Mouse (Mus musculus) mouse embryonic stem cell (cell line): ENCODE results near the gene Pla2g15.
"Not testable (repeated sequence)": the region's sequence is repeated elsewhere in the genome, so short reads cannot be mapped to it uniquely, and the experiment has no call there.

Source experiments
- in situ Hi-C, 2 experiments: fragments of 300-500 bp; cut with MboI; formaldehyde crosslinking; loops; 1 replicate in 1 of 2; 3 replicates in 1 of 2; pipeline ENCODE4 v1.14.3; 2019 to 2020; ENCODE audit warnings: low sequenced_read_pairs in 2 of 2, low pct_unique_long_range_greater_than_20kb in 1 of 2, mixed read lengths in 1 of 2; ENCODE audit not compliant: unreplicated experiment in 1 of 2

Gene Pla2g15

DNA sequence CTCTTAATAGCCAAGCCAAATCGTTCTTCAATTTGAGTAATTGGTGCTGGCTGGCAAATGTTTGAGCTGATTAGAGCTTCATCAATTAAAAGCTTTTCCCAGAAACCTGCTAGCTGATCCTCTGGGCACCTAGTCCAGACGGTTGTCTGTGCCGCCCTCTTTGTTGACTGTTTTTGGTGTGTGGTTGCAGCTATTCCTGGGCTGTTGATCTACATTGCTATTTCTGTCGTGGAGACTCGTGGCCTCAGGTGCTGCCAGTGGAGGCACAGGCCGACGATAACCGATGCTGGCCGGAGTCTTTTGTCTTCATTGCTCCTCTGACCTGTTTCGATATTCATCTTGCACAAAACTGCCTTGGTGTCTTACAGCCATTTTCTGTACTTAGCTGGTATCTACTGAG is 8.2 kb downstream of the Pla2g15 start:
- in situ Hi-C loops, result no loop called here

DNA sequence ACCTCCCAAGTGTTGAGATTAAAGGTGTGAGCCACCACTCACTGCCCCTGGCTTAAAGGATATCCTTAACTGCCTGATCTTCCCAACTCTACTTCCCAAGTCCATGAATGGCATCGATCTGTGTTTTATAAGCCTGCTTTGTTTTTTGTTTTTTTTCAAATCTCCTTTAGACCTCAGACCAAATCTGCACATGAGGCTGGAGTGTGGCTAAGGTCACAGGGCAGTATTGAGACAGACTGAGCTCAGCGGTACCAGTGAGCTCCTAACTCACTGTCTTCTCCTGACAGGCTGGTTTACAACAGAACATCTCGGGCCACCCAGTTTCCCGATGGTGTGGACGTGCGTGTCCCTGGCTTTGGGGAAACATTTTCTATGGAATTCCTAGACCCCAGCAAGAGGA is 9.7 kb downstream of the Pla2g15 start:
- in situ Hi-C loops, result no loop called here

DNA sequence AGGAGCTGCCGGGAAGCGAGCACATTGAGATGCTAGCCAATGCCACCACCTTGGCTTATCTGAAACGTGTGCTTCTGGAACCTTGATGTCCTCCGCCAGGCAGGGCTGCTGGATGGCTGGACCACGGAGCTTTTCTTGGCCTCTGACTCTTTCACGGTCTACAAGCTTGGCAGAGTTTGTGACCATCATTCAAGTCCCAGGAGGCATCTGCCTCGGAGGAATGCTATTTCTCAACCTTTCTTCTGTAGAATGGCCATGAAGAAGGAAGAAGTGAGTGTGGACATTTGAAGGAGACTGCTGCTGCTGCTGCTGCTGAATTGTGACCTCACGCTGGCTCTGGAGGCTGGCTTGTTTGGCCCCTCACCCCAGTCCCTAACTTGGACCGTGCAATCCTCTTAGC is 13.1 kb downstream of the Pla2g15 start:
- in situ Hi-C loops, result no loop called here

DNA sequence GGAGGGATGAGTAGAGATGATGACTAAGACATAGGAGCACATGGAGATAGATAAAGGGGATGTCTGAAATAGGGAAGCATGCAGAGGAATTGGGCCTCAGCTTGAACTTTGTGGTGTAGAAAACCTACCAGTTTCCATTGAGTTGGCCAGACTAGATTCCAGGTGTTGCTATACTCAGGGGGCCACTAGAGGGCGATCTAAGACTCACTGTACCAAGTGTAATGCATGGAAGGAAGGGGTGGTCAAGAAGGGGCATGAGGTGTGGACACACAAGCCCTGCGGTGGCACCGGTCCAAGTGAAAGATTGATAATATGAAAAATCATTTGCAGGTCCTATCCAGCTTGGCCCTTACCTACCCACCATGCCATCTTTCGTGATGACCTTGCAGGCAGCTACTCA is 15.3 kb downstream of the Pla2g15 start:
- in situ Hi-C loops, result no loop called here

DNA sequence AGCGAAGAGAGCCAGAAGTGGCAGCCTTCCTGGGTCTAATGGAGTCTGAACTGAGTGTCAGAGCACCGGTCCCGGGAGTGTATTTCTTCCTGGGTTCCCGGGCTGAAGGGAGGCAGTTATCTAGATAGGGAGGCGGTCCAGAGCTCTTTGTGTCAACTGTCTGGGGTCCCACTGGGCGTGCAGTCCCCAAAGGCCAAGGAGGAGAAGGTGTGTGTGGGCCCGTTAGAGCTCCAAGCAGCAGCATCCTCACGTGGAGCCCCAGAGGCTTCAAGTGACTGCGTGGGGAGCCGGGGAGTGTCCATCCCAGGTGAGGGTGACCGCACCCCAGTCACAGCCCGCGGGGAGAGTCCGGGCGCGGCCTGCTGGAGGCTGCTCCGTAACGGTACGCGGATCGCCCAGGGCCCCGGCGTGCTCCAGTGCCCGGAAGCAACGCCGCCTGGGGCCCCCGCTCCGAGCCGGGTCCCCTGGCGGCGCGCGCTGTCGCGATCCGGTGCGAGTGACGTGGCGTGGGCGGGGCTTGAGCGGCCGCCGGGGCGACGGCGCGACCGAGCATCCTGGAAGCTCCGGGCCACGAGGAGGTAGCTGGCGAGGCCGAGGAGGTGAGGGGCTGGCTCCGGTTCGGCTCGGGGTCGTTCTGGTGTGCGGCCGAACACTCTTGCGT is 18.3 kb downstream of the Pla2g15 start, which contains the start of gene Slc7a6:
Gene Slc7a6 (plus strand): TSS at position 502 of the 661 bp plus-strand sequence.
- in situ Hi-C loops, result no loop called here

DNA sequence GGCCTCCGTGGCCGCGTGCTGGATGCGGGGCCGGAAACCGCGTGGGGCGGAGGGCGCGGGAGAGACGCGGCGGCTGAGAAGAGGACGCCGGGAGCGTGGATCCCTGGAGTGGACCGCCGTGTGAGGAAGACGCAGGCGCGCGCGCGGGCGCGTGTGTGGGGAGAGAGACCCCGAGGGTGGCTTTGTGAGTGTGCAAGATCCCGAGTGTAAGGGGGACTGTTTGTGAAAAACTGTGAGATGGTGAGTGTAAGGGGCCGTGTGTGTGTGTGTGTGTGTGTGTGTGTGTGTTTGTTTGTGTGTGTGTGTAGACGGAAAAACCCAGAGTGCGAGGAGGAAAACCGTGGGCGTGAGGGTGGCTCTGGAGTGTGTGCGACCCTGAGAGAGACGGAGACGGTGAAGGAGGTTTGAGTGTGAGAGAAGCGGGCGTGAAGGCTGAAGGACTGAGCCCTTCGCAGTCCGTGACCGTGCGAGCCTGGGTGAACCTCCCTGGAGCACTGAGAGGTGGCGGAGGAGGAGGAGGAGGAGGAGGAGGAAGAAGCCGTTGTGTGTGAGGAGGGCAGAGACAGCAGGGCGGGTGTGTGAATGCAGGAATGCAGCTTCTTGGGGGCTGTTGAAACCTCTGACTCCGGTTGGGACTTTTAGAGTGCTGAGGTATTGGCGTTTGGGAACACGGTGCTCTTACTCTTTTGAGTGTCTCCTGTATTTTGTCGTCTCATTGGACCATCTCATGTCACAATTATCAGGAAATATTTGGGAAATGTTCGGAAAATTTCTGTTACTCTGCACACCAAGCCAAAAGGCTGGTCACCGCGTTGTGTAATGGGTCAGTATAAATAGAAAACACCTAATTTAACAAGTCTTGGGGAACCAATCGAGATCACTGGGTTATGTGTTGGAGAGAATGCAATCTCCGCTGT is 19.1 kb downstream of the Pla2g15 start:
- in situ Hi-C loops, result no loop called here

DNA sequence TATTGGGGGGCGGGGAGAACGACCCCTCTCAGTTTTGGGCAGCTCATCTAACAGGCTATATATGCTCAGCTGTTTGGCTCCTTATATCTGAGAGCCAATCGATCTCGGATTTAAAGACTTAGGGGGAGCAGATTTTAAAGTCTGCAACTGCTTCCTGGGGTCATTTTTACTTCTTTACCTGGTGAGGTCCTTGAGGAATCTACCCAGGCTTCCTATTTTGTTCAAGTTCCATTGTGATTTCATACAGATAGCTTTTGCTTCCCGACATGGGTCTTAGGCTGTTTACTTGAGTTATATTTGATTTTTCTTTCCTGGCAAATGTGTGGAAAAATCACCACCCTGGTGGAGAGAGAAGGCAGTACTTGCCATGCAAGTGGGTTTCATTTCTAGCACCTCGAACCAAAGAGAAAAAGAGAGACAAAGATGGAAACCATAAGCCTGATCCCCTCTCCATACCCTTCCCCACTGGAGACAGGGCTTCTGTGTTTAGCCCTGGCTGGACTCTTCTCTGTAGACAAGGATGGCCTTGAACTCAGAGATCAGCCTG is 19.8 kb downstream of the Pla2g15 start:
- in situ Hi-C loops, result no loop called here

DNA sequence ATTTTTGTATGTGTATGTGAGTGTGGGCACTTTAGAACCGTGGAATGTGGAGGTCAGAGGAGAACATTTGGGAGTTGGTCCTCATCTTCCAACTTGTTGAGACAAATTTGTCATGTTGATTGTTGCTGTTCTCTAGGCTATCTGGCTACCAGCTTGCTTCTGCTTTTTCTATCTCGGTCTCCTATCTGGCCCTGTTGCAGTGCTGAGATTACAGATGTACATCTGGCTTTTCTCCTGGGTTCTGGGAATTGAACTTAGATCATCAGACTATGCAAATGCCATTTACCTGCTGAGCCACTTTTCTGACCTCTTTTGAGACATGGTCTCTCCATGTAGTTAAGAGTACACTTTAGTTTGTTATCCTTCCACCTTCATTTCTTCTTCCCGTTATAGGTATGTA is 23.4 kb downstream of the Pla2g15 start:
- in situ Hi-C loops, result no loop called here

DNA sequence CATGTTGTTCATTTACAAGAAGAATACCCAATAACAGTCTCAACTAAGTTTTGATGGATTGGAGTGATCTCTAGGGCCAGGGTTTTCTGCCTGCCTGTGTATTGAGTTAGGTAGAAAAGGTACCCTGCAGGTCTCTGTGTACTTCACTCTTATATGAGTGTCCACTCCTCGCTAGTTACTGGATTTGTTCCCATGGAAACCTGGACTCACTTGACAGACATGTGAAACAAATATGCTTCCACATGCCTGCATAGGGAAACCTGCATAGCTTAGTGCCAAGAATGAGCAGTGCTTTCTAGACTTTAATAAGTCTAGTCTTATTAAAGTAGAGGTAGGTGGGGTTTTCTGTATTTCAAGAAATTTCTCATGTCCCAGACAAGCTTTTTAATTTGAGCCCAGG is 26.7 kb downstream of the Pla2g15 start:
- in situ Hi-C loops, result no loop called here

DNA sequence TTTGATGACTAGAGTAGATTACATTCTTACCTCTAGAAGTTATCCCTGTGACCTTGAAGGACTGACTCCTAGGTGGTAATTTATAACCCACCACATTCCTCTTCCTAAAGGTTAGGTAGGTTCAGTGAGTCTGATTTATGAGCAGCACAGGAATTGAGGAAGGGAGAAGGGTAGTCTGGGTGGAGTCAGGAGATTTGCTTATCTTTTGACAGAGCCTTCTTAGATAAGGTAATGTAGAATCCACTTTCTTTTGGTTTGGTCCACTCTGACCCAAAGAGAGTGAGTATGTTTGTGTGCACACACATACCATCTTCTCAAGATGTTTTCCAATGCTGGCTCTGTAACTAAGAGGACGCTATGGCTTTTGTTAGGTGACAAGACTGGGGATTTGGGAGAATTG is 27.4 kb downstream of the Pla2g15 start:
- in situ Hi-C loops, result no loop called here

DNA sequence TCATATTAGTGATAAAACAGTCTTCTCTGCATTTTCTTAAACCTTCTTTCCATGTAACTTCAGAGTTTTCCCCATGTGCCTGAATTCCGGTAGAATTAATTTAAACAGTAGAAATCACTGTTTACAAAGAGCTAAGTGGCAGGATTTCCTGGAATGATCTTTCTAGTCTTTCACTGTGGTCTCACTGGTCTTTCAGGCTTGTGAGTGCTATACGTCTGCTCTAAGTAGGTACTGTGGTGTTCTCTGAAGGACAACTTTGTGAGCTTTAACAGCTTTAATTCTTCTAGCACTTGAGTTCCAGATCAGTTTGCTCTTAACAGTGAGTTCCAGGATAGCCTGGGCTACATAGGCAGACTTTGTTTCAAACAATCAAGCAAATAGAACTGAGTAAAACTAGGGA is 28.2 kb downstream of the Pla2g15 start:
- in situ Hi-C loops, result no loop called here

DNA sequence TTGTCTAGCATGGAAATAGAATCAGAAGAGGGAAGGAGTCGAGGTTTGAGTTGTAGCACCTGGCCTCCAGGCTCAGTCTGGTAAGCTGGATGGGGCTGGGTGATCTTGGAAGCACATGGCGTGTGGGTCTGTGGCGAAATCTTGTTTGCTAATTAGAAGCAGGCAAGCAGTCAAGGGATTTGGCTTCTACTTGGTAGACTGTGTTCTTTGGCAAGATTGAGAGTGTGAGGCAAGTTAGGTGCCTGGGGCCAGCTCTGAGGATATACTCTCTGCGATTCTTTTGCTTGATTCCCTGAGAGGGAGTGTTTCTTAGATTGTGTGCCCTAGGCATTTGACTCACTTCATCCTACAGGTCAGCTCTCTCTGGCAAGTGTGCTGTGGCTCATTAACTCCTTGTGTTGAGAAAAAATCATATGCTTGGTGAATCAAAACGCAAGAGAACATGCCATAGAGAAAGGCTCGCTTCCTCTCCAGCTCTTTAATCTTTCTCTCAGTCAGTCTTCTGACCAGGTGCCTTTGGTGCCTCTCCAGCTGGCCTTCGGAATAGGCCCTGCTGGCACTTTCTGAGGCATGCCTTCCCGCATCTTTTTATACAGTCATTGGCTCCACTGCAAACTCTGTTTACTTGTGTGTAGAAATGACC is 35.5 kb downstream of the Pla2g15 start:
- in situ Hi-C loops, result no loop called here

DNA sequence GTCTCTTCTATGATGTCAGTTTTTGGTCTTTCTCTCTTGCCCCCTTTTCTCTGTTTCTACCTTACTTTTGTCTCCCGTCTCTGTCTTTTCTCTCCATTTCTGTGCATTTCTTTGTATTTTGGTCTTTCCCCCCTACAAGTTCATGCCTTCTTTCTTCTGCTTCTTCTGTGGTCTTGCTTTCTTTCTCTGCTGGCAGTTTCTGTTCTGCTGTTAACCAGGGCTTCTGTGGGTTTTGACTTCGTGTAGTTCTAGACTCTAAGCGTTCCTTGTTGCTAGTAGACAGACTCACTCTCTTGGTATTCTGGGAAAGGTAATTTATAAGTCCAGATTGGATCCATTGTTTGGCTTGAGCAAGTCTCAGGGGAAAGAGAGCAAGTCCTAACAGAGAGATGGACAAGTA is 36.2 kb downstream of the Pla2g15 start:
- in situ Hi-C loops, result no loop called here

DNA sequence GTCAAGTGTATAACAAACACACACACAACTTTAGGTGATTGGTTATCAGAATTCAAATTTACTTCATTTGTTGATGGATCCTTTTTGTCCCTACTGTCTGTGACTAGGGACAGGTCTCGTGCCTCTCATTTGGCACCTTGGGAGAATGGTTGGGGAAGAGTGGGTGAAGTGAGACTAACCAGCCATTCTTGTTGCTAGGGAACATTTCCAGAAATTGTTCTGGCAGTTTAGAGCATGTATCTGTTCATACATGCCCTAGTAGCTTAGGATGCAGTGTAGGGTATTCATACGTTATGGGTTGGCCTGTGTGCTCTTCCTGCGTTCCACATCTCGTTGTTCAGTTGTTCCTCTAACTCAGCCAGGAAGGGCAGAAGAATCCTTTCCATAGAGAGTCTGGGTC is 39.0 kb downstream of the Pla2g15 start:
- in situ Hi-C loops, result no loop called here

DNA sequence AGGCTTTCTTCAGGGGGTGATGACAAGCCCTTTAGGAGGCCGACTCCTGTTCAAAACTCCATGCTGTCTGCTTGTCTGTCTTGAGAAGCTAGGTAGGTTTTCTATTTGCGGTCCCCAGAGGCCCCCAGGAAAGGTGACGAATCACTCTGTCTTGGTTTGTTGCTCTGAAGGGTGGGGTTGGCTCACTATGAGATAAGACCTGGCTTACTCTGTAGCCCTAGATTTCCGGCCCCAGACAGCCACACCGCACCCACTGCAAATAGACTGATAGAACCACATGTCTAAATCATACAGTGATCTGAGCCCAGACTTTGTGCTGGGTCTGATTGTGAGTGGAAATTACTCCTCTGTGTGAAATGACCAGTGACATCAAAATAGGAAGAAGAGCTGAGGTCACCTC is 41.4 kb downstream of the Pla2g15 start:
- in situ Hi-C loops, result no loop called here

DNA sequence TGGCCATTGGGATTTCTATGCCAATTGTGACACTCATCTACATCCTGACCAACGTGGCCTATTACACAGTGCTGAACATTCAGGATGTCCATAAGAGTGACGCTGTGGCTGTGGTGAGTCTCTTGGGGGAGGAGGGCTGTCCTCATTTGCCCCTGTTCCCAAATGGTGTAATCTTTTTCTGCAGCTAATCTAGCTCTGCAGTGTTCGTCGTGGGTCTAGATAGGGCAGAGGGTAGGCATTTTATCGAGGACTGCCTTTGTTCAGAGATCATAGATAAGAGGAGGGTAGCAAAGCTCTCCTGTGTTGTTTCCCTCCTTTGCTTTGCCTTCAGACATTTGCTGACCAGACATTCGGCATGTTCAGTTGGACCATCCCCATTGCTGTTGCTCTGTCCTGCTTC is 43.0 kb downstream of the Pla2g15 start:
- in situ Hi-C loops, result no loop called here

DNA sequence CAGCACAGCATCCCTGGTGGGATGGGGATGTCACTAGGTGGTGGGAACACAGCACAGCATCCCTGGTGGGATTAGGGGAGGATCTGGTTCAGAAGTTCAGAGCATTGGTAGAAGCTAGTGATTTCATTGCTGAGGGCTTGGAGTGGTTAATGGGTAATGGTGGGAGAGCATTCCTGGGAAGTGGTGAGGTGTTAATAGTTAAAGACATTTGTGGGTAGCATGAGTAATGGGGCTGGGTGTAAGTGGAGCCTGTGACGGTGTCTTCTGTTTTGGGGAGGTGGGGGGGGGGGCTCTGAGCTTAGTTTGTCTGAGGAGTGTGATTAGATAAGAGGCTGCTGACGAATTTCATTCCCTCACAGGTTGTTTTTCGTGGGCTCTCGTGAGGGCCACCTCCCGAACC is 43.9 kb downstream of the Pla2g15 start:
- in situ Hi-C loops, result no loop called here

DNA sequence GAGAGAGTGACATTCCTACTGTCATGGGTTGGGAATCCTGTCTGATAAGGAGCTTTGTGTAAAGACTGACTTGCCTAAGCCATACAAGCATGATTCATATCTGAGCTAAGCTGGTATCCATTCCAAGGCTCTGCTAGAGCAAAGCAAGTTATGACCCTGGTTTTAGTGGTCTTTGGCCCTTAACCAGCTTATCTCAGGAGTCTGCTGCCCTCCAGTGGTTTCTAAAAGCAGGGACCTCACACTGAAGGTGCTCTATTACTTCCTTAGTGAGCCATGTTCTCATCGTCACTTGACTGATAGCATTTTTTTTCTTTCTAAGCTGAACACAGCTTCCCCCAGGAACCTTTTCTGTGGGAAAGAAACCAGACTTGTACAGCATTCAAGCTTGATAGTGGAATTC is 48.5 kb downstream of the Pla2g15 start:
- in situ Hi-C loops, result no loop called here

DNA sequence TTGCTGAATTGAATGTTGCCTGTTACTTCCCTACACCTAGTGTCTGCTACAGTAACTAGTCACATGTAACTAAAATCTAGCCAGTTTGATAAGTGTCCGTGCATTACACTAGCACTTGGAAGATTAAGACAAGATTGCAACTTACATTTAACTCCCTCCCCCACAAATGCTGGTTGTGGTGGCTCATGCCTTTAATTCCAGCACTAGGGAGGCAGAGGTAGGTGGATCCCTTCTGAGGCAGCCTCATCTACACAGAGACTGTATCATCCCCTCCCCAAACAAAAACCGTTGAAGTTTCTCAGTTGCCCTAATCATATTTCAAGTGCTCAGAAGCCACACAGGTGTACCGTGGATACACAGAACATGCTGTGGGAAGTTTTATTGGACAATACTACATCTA is 49.4 kb downstream of the Pla2g15 start:
- in situ Hi-C loops, result not testable (repeated sequence)
